Mouse (Mus musculus) layer of hippocampus, adult 11-12 months (tissue): Measurements from ENCODE around the gene Slc7a1.

Source experiments
- DNase-seq: peaks from one replicate; pipeline ENCODE4 v3.0.0; 2022; ENCODE audit warnings: low spot score

The Slc7a1 gene

DNA sequence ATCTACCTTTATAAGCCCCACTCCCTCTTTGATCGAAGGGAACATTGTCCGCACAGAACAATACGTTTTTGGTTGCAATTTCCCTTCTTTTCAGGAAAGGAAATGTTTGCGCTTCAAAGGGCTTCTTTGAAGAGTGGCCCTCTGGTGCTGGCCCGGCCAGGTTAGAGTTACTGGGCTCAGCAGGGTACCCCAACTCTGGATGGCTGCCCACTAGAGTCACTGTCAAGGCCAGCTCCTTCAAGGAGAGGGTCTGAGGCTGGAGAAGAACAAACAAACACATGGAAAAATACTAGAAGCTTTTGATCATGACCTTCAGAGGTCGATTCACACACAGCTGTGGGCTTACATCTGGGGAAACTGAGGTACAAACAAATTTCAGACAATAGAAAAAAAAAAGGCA lies 6.9 kb downstream of the Slc7a1 start:
- DNase-seq = no peak

GRCm38 (mm10) chr5:148389007-148389970 lies 10.4 kb downstream of the Slc7a1 start:
- no peak for DNase-seq

GRCm38 (mm10) chr5:148388251-148389006 lies 11.3 kb downstream of the Slc7a1 start:
- no peak for DNase-seq

DNA sequence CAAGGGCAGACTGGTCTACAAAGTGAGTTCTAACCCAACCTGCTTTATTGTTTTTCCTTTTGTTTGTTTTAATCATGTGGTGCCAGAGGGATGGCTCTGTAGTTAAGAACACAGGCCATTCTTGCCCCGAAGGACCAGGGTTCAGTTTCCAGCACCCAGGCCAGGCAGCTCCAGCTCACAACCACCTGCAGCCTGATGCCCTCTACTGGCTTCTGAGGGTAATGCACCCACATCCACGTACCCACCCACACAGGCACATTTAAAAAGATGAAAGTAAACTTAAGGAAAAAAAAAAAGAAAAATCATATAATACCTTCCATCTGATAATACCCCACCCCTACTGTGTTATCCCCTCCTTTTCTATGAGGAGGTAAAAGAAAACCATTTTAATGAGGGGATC lies 11.9 kb downstream of the Slc7a1 start:
- no peak for DNase-seq

GRCm38 (mm10) chr5:148386471-148386870 lies 13.2 kb downstream of the Slc7a1 start:
- peak; percentile 30 for DNase-seq

DNA sequence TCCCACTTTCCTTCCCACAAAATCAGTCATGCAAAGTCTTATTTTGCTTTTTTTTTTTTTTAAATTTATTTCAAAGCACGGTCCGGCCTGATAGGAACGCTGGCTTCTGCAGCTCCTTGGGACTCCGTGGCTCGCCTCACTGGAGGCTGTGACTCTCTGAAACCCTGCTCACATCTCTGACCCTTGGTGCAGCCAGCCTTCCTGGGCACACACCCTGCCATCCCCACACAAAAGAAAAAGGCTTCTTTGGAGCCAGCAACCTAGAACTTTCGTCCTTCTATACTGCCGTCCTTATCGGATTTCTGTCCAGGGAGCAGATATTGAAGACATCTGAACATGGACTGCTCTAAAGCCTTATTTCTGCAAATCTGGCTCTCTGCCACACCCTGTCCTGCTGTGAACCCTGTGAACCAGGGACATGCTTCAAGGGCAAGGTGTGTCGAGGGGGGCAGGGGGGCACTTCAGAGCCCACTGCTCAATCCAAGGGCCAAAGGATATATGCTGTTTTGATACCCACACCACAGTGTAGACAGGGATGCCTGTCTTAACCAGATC lies 15.1 kb downstream of the Slc7a1 start:
- DNase-seq = no peak

- peak; percentile 20 for DNase-seq
Measured at GRCm38 (mm10) chr5:148383841-148384500, 15.7 kb downstream of the Slc7a1 start.

DNA sequence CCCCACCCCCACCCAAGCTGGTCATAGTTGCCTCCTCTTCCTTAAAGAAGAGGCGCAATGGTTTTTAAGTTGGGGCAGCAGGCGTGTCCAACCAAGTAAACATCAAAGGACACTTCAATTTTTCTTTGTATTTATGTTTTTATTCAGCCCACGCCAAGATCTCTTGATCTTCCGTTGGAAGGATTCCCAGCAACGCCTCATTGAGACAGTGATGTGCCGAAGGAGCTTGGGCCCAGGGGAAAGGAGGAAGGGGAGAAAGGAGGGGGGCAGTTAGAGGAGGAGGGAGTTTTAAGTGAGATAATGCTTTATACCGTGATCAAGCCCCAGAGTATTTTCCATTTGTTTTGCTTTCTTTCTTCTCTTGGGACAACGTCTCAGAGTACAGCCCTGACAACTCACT lies 18.6 kb downstream of the Slc7a1 start:
- no peak for DNase-seq

DNA sequence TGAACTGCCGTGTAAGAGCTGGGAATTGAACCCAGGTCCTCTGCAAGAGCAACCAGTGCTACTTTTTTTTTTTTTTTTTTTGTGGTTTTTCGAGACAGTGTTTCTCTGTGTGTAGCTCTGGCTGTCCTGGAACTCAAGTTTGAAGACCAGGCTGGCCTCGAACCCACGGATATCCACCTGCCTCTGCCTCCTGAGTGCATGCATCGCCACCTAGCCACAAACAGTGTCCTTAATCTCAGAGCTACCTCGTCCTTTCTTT lies 19.5 kb downstream of the Slc7a1 start:
- DNase-seq = no peak

DNA sequence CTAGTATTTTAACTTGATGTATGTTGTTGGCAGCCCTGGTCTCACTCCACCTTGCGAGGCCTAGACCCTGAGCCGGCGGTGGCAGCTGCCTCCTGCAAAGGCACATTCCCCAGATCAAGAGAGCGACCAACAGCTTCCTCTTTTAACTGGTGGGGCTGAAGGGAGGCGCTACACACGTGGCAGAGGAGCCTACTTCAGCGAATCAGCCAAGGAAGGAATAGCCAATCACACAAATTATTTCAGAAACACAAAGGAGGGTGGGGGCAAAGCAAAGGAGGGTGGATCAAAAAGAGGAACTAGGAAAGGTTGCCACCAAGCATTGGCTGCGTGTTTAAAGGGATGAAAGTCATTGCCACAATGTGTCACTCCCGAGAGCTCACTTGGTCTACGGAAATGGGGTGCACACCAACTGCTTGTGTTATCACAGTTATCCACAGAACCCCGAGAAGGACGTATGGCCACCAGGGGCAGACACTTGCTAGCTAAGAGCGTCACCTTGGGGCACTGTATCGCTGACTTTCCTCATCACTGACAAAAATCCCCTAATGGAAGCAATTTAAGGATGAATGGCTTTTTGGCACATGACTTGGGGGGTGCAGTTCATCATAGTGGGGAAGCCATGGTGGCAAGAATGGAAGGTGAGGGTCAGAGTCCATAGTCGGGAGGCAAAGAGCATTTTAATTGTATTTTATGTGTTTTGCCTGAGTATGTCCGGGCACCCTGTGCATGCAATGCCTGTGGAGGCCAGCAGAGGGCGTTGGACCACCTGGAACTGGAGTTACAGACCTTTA lies 20.1 kb downstream of the Slc7a1 start:
- no peak for DNase-seq

GRCm38 (mm10) chr5:148378707-148379106 lies 21.0 kb downstream of the Slc7a1 start:
- no peak for DNase-seq

GRCm38 (mm10) chr5:148378232-148378508 lies 21.5 kb downstream of the Slc7a1 start:
- DNase-seq = no peak

DNA sequence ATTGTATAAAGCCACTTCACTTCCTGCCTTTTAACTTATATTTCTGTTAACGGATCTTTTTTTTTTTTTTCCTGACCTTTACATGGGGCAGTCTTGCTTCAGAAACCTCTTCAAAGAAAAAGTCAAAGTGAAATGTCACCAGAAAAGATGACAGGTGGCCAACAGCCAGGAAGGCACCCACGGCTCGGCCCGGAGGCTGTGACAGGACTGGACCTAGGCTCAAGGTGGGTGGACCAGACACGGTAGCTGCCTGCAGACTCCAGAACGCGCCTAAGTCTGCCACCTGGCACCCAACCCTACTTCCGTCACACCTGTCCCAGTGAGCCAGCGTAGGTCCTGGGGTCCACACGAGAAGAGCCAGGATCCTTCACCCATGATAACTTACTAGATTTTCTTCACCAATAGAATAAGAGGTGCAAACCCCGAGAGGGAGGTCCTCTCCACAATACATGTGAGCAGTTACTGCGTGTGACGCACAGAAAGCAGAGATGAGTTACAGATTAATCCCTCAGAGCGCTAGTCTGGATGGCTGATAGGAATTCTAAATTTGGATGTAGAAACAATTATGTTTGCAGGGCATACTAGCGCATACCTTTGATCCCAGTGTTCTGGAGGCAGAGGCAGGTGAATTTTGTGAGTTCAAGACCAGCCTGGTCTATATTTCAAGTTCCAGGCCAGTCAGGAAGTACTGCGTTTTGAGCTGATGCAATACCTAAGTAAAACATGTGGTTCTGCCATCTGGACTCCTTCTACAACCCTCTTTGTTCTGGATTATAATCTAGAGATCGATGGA lies 22.1 kb downstream of the Slc7a1 start:
- no peak for DNase-seq

GRCm38 (mm10) chr5:148376358-148376757 lies 23.3 kb downstream of the Slc7a1 start:
- DNase-seq = no peak

- no peak for DNase-seq
Measured at GRCm38 (mm10) chr5:148375480-148375879, 24.2 kb downstream of the Slc7a1 start.

GRCm38 (mm10) chr5:148373092-148373685 lies 26.5 kb downstream of the Slc7a1 start:
- DNase-seq = no peak

DNA sequence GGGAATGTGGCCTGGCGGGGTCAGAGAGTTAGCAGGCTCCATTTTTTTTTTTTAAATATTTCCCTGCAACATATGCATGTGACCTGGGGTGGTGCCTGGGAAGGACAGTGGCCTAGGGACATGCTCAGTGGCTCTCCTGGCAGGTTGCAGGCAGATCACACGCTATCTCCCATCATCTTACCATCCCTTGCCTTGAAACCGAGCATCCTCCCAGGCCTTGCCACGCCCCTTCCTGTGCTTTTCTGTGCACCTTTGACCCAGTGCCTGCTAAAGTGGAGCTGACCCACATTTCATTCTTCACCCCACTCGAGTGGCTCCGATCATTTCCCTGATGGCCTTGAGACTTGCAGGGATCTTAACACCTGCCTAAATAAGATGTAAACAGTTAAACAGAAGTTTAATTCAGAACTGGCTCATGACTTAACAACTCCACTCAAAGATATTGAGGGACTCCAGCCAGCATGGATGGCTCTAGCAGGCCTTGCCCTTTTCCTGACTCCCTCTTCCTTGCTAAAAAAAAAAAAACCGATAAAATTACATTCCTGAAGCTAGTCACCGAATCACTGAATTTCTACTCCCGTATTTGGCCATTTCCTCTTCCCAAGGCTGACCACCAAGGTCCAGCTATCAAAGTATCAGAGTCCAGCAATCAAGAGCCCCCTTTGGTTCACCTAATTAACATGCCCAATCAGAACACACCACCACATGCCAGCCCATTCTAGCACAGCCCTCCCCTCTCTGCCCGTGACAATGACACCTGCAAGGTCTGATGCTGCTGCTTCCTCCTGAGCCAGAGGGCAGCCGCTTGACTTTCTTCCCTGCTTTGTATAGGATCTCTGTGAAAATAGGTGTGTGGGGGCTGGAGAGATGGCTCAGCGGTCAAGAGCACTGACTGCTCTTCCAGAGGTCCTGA lies 27.4 kb downstream of the Slc7a1 start:
- DNase-seq = no peak

GRCm38 (mm10) chr5:148371375-148371774 lies 28.3 kb downstream of the Slc7a1 start:
- DNase-seq = no peak

- DNase-seq = no peak
Measured at GRCm38 (mm10) chr5:148370624-148371023, 29.1 kb downstream of the Slc7a1 start.

DNA sequence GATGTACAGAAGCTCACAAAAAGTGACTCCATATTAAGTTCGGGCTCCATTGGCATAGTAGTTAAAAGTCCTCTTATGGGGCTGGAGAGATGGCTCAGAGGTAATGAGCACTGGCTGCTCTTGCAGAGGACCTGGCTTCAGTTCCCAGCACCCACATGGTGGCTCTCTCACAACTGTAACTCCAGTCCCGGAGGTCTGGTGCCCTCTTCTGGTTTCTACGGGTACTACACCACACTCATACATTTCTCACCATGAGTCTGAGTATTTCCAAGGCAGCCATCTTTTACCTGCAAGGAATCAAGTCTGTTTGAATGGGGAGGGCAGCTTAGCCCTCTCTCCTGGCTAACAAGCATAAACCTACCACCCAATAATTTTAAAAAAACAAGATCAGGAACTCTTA lies 30.5 kb downstream of the Slc7a1 start:
- no peak for DNase-seq
